Mouse (Mus musculus): ENCODE measurements at regions not wholly inside any gene's neighbourhood (a gene's known extent, or its start where the extent isn't known, plus 50 kb on each side); places are given as distances from the start of the nearest gene placed in this dataset.
A peak's percentile ranks its signal among the peaks of the same experiment; 100 is the strongest.

DNA sequence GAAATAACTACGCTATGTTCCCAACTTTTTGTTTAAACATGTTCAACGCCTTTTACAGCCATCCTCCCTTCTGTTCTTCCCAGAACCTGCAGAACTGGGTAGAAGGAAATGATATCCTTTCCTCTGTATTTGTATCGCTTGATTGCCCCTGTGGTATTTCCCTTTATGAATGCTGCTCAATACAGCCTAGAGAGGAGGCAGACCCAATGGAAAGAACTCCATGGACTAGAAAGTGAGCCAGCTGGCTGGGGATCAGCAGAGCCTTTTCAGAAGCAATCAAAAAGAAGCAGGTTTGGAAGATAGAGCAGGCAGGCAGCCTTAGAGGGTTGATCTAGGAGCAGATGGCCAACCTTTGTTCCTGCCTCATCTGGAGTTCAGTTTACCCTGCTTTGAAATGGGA is 233.8 kb upstream of the Atp11b start:
- DNase-seq = no peak

DNA sequence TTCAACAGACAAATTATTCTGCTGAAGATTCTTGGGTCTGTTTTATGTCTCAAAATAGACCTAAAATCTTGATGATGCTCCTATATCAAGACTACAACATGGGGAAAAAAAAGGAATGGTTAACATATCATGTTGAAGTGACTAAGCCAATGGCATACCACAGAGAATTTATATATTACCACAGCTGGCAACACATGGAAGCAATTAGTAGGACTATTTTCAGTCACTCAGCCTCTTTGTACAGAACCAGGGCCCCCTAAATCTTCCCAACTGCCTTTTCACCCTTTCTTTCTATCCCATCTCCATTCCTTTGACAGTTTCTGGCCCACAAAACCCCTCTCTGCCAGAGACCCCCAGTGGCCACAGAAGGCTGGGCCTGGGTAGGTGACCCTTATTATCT is 206.2 kb upstream of the Atp11b start:
- no peak for DNase-seq

DNA sequence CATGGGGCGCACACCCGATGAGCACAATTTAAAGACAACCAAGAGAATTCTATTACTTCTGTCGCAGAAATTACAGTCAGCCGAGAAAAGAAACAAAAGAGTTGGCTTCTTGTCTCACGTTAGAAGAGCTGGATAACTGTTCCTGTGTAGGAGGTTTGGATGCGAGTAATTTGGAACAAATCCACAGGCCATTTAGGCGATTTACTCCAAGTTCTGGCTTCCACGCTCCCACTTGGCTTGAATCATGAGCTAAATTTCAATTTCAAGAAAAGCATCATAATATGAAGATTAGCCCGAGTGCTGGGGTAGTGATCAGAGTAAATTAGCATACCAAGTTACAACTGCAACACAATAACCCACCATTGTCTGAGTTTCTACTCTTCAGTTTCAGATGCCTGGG is 202.1 kb upstream of the Atp11b start:
- DNase-seq = no peak

DNA sequence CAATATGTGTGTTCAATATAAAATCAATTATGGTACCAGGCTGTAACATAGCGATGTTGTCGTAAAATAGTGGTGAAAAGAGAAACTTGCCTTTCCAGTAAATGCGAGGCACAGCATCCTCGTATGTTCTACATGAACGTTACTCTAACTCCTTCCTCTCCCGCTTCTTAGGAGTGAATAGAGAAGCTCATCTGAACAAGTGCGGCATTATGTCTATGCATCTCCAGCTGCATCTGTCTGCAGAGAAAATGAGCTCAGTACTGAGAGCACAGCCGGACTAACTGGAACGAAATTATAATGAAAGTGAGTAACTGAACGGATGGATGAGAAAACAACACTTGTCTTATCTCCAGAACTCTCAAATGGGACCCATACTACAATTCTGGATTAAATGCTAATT is 193.5 kb upstream of the Atp11b start:
- DNase-seq = no peak

DNA sequence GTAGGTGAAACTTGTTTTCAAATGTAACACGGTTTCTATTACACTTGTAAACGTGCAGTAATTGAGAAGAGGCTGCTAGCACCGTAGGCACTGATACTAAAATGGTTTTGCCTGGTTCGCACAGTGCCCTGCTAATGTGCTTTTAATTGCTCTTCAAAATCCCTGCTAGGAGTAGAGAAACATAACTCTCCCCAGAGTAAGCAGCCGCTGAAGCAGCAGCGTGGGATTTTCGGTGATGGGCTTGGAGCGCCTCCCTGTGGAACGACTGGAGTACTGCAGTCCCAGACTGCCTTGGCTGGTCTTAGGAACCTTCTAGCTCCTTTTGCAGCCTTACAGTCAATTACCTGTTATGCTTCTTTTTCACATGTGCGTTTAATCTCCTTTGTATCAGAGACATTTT is 179.5 kb upstream of the Atp11b start:
- DNase-seq = peak; percentile 49

Small RNA genes in the stretch of these regions (microRNA-seq; reads per million reads assigned to microRNA genes)
- gene Gm25442 = 0 reads per million in 2 experiments

Data from heart, postnatal 4 days (tissue).